Mouse (Mus musculus) CD4-positive, CD25-positive, alpha-beta regulatory T cell, adult 2 months (primary cell): Measurements from ENCODE around the gene Scaf4.

Source experiments
- DNase-seq: peaks from one replicate; pipeline ENCODE4 v3.0.0-alpha.2; 2012; ENCODE audit warnings: low read depth, low spot score

Scaf4 gene

GRCm38 (mm10) chr16:90203226-90203962 lies 80.9 kb downstream of the Scaf4 start:
- DNase-seq, result no peak

DNA sequence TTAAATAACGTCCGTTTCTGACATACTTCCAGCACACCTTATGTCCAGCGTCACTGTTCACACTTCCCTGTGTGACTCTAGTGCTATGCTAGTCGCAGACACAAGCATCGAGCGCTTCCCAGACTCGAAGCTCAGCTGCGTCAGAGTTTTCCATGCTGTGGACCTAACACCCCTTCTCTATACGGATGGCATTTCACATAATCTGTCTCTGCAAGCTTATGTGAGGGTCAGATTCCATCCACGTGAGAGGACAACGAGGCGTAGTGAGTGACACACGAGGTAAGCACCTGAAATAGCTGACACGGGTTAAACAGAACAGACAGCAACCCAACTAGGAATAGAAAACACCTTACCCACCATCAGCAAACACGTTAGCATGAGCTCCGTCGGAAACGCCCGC lies 82.2 kb downstream of the Scaf4 start:
- DNase-seq, result no peak

DNA sequence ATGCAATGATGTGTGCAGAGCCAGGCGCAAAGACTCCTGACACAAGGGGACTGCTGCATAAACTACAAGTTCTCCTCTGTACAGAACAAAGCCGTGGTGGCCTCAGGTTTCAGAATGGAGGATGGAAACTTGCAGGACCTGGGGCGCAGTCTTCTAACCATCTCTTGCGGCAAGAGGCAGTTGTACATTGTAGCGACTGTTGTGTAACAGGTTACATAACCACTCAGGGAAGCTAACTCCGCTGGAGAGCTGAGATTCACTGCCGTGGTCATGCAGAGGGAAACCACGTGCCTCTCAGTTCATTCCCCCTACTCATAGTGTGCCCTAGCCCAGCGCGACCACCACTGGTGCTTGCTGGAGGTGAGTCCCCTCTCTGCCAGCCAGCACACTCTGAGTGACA lies 85.1 kb downstream of the Scaf4 start:
- no peak for DNase-seq

- DNase-seq, result no peak
Measured at GRCm38 (mm10) chr16:90198626-90199025, 85.7 kb downstream of the Scaf4 start.

GRCm38 (mm10) chr16:90197337-90197973 lies 86.8 kb downstream of the Scaf4 start:
- DNase-seq, result peak; percentile 87

DNA sequence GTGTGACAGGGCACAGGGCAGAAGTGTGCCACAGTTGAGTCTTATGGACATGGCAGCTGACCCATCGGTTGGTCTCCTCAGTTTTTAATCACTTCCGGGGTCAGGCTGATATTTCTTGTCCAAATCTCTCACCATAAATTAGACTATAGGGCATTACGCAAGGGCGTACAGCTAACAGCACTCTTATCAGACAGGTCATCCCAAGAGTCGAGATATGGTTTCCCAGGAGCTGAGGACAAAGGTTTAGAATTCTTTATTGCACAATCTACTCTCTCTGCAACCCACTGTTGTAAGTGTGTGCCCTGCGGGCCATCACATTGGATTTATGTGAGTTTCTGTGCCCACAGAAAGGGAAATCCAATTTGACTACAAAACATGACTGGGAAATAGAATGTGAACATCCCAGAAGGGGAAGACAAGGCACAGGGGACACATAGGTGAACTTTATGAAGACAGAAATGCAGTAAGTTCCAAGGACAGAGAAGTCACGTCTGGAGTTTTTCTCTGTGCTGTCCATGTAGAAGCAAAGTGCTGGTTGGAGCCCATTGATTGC lies 87.5 kb downstream of the Scaf4 start:
- DNase-seq, result no peak

DNA sequence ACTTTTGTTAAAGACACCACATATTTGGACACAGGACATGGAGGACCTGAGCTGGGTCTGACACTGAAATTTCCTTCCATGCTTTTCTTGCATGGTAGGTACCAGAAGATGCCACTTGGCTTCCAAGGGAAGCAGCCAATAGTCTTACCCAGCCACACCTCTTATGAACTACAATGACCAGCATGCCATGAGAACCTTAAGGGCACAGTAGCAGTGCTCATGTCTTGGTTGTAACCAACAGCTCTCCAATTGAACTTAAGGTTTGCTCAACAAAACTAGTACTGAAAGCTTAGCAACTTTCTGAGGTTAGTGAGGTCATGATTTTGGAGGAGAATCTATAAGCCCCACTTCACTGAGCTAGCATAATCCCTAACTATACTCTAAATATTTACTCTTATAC lies 90.6 kb downstream of the Scaf4 start:
- no peak for DNase-seq

DNA sequence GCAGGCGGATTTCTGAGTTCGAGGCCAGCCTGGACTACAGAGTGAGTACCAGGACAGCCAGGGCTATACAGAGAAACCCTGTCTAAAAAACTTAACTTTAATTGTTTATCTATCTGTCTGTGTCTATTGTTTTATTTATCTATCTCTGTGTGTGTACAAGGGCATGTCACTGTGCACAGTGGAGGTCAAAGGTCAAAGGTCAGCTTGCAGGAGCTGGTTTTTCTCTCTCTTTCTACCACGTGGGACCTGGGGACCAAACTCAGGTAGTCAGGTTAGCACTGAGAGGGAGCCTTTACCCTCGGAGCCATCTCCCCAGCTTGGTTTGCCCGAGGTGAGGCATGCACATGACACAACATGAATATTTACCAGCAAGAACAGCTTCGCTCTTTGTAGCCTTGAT lies 93.0 kb downstream of the Scaf4 start:
- DNase-seq, result no peak

- DNase-seq, result peak; percentile 22
Measured at GRCm38 (mm10) chr16:90187453-90187852, 96.8 kb downstream of the Scaf4 start.

GRCm38 (mm10) chr16:90185928-90186588 lies 98.2 kb downstream of the Scaf4 start:
- peak; percentile 88 for DNase-seq

DNA sequence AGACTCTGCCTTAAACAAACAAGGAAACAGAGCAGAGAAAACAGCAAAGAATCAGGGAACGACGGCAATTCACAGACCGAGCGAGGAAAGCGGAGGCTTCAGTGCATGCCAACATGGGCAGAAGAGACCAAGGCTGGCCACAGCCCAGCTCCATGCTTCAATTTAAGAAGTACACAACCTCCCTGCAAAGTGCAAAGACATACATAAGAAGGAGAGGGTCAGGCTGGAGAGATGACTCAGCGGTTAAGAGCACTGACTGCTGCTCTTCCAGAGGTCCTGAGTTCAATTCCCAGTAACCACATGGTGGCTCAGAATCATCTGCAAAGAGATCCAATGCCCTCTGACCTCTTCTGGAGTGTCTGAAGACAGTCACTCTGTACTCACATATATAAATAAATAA lies 100.2 kb downstream of the Scaf4 start:
- no peak for DNase-seq

DNA sequence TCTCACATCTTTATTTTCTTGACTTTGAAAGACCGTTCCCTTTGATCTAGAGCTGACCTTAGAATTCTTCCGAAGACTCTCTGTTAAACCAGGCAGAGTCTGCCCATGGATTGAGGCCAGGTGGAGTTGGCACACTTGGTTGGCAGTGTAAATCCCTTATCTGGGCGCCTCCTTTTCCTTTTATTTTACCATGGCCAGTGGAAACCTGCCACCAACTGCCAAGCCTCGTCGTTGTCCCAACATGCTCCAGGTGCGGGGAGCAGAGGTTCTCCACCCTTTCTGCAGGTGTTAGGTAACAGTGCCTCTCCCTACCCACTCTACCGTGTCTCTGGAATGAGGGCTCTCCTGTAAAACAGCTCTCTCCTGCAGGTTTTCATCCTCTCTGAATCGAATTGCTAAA lies 102.6 kb downstream of the Scaf4 start:
- DNase-seq, result no peak

DNA sequence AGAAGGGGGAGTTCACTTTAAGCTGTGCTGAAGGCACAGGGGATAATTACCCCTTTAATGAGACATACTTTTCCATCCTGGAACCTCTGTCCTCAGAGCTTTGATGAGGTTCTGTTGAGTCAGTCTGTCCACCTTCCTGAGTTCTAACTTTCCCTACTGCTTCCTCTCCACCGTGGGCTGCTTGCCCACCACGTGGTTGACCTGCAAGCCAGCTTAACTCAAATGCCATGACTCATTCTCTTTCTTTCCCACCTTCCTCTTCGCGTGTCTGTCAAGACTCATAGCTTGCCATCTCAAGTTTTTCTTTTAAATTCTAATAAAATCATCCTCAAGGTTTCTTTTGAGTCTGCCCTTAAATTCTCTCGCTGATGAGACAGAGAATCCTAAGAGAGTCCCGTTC lies 103.3 kb downstream of the Scaf4 start:
- no peak for DNase-seq

- DNase-seq, result no peak
Measured at GRCm38 (mm10) chr16:90179892-90180291, 104.4 kb downstream of the Scaf4 start.

DNA sequence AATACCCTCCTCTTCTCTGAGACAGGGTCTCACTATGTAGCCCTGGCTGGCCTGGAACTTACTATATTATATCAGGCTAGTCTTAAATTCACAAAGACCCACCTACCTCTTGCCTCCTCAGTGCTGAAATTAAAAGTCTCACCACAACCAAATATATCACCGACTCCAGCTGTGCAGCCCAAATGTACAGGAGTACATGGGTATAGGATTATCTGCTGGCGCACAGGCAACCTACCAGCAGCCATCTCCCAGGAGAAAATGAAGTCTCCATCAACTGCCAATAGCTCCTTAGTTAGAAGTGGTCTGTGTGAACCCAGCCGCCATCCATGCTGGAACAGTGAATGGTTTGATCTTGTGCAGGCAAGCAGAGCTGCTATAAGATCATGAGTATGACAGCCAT lies 105.9 kb downstream of the Scaf4 start:
- DNase-seq, result no peak

DNA sequence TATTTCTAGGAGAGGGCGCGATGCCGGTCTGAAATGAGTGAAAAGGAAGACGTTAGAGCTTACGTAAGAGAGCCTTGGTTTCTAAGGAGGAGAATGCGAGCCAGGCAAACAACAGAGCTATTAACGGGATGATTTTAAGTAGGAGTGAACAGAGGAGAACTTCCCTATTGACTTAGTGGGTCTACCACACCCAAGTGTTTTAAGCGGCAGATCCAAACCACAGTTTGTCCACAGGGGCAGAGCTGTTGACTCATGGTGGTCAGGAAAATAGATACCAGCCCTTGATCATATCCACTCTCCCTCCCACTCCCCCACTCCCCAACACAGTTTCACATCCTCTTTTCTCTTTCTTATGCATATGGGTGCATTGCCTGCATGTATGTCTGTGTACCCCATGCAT lies 106.9 kb downstream of the Scaf4 start:
- no peak for DNase-seq

DNA sequence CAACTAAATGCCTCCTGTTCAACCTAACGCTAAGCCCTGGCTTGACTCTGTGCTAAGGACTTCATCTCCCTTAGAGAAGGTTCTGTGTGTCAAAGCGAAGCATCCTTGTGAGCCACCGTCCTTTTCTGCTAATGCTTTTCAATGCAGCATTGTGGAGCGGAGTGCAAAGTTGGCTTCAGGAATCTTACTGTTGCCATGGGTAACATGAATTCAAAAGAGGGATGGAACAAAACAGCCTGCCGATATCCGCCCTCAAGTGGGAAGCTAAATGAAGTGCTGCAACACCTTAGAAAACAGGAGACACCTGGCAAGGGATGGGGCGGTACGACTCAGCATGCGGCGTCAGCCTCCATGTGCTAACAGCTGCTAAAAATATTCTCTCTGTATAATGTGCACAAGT lies 107.8 kb downstream of the Scaf4 start:
- no peak for DNase-seq
